Mouse (Mus musculus): ENCODE data around the gene Rhoc. TPM values are rescaled to one million over a fixed set of nuclear protein-coding genes. Genes with fewer than 3 reads are reported as not detected.

Gene Rhoc
- polyA plus RNA-seq, 1 experiment, result 123 TPM

DNA sequence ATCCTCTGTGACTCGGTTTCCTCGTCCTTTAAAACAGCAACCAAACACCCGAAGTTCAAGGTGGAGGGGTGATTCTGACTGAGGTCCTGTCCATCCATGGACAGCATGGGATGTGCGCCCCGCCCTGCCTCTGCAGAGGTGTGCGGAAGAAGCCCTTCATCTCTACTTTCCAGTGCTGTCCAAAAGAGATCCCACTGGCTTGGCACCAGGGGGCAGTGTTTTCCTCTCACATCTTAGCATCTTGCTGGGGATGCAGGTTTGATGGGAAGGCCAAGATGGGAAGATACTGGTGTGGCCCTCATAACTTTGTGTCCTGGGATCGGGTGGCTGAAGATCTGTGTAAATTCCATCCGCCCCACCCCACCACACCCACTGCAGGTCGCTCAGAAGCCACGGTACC, 18.1 kb upstream of the Rhoc start:
- Histone ChIP-seq H3K36me3 (ENCODE audit: control insufficient read depth, insufficient read depth, low read length, poor library complexity, severe bottlenecking) (no peaks in the 10 kb centered on the region), H3K27ac (ENCODE audit: insufficient read depth, low read length) (no peak overlapping the region), H3K4me1 (ENCODE audit: control insufficient read depth, insufficient read depth, low read length) (no peaks in the 10 kb centered on the region), H3K4me3 (ENCODE audit: low read depth, low read length) (no peak overlapping the region), H3K27me3 (ENCODE audit: control insufficient read depth, insufficient read depth, low read length, poor library complexity, severe bottlenecking) (no peaks in the 10 kb centered on the region), H3K9me3 (replicated peaks; ENCODE audit: control insufficient read depth, insufficient read depth, low read length, poor library complexity, severe bottlenecking) (no peaks in the 10 kb centered on the region), H3K9ac (ENCODE audit: low read depth, poor library complexity, severe bottlenecking) (no peak overlapping the region)
- TF ChIP-seq POLR2A (IDR thresholded peaks at IDR 0.05; ENCODE audit: insufficient read depth, low read length) (no peak), EP300 (IDR thresholded peaks at IDR 0.05; ENCODE audit: insufficient read depth, low read depth, low read length) (0 out of 2 replicates have a peak, but pooled peaks have one; percentile 38), CTCF (IDR thresholded peaks at IDR 0.05; ENCODE audit: low read depth, low read length) (peak; percentile 82)

DNA sequence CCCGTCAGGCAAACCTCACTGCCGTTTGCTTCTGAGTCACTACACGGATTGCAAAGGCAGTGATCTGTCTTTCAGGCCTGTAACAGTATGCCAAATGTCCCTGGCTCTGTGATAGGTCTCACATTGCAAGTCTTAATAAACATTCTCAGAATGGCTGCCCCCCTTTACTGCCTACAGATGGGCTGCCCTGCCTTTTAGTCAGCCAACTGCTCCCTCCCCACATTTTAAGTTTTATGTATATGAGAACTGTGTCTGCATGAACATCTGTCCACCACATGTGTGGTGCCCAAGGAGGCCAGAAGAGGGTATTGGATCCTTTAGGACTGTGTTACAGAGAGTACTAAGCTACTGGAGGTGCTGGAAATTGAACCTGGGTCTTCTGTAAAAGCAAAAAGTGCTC, 17.3 kb upstream of the Rhoc start:
- Histone ChIP-seq H3K4me3 (ENCODE audit: low read depth, low read length) (no peak overlapping the region), H3K27me3 (ENCODE audit: control insufficient read depth, insufficient read depth, low read length, poor library complexity, severe bottlenecking) (no peaks in the 10 kb centered on the region), H3K9me3 (replicated peaks; ENCODE audit: control insufficient read depth, insufficient read depth, low read length, poor library complexity, severe bottlenecking) (no peaks in the 10 kb centered on the region), H3K36me3 (ENCODE audit: control insufficient read depth, insufficient read depth, low read length, poor library complexity, severe bottlenecking) (no peaks in the 10 kb centered on the region), H3K9ac (ENCODE audit: low read depth, poor library complexity, severe bottlenecking) (no peak overlapping the region), H3K4me1 (ENCODE audit: control insufficient read depth, insufficient read depth, low read length) (no peaks in the 10 kb centered on the region), H3K27ac (ENCODE audit: insufficient read depth, low read length) (no peak overlapping the region)
- TF ChIP-seq POLR2A (IDR thresholded peaks at IDR 0.05; ENCODE audit: insufficient read depth, low read length) (no peak), CTCF (IDR thresholded peaks at IDR 0.05; ENCODE audit: low read depth, low read length) (no peak)

DNA sequence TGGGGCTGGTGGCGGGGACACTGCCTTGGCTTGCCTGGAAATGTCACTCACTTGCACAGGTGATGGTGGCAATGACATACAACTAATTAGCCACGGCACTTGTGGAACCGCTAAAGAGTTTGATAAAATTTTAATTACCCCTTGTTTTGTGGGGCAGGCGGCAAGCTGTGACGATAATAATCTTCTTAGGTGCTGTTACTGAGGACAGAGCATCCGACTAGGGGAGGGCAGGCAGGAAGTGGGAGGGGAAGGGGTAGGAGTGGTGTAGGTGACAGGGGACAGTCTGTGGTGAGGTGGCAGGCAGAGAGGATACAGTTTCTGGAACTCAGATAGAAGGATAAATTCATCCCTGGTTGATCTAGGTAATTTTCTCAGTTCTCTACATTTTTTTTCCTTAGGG, 16.7 kb upstream of the Rhoc start:
- Histone ChIP-seq H3K27ac (ENCODE audit: insufficient read depth, low read length) (no peak overlapping the region), H3K9me3 (replicated peaks; ENCODE audit: control insufficient read depth, insufficient read depth, low read length, poor library complexity, severe bottlenecking) (no peaks in the 10 kb centered on the region), H3K36me3 (ENCODE audit: control insufficient read depth, insufficient read depth, low read length, poor library complexity, severe bottlenecking) (no peaks in the 10 kb centered on the region), H3K4me3 (ENCODE audit: low read depth, low read length) (no peak overlapping the region), H3K9ac (ENCODE audit: low read depth, poor library complexity, severe bottlenecking) (no peak overlapping the region), H3K27me3 (ENCODE audit: control insufficient read depth, insufficient read depth, low read length, poor library complexity, severe bottlenecking) (no peaks in the 10 kb centered on the region), H3K4me1 (ENCODE audit: control insufficient read depth, insufficient read depth, low read length) (no peaks in the 10 kb centered on the region)
- no peak for TF ChIP-seq POLR2A (IDR thresholded peaks at IDR 0.05; ENCODE audit: insufficient read depth, low read length)
- no peak for TF ChIP-seq EP300 (IDR thresholded peaks at IDR 0.05; ENCODE audit: insufficient read depth, low read depth, low read length)
- no peak for TF ChIP-seq CTCF (IDR thresholded peaks at IDR 0.05; ENCODE audit: low read depth, low read length)

DNA sequence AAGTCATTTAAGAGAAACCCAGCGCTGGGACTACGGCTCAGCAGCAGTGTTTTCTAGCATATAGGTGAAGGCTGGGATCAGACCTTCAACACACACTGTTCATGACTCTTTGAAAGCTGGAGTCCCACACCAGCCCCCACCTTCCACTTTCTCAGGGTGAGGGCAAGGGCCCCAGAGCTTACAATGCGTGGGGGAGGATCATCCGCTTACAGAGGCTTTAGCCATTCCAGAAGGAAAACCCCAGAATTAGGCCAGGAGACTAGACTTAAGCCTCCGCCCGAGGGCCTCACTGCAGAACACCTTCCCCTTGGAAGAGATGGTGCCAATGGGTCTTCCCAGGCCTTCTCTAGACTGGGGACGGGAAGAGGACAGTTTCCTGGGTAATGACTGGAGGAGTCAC, 14.9 kb upstream of the Rhoc start:
- Histone ChIP-seq H3K36me3 (ENCODE audit: control insufficient read depth, insufficient read depth, low read length, poor library complexity, severe bottlenecking) (no peaks in the 10 kb centered on the region), H3K4me1 (ENCODE audit: control insufficient read depth, insufficient read depth, low read length) (no peaks in the 10 kb centered on the region)

DNA sequence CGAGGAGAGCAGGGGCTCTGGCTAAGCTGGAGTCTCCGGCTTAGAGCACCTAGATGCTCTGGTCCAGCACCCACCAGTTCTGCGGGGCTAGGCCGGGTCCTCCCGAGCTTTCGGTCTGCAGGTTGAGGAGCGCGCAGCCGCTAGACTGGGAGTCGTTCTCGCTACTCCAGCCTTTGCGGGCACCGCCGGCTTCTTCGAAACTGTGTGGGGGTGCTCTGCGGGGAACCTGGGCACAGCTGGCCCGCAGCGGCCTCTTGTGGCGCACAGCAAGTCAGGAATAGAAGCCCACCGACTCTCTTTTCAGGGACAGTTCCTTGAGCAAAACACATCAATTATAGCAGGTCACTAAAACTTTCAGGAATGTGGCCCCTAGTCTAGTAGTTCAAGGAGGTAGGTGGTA, 10.8 kb upstream of the Rhoc start:
- Histone ChIP-seq H3K9ac (ENCODE audit: low read depth, poor library complexity, severe bottlenecking) (peak overlapping the region; percentile 55), H3K27ac (ENCODE audit: insufficient read depth, low read length) (no peak overlapping the region), H3K4me1 (ENCODE audit: control insufficient read depth, insufficient read depth, low read length) (no peaks in the 10 kb centered on the region), H3K36me3 (ENCODE audit: control insufficient read depth, insufficient read depth, low read length, poor library complexity, severe bottlenecking) (no peaks in the 10 kb centered on the region), H3K9me3 (replicated peaks; ENCODE audit: control insufficient read depth, insufficient read depth, low read length, poor library complexity, severe bottlenecking) (no peaks in the 10 kb centered on the region), H3K27me3 (ENCODE audit: control insufficient read depth, insufficient read depth, low read length, poor library complexity, severe bottlenecking) (no peaks in the 10 kb centered on the region), H3K4me3 (ENCODE audit: low read depth, low read length) (peak overlapping the region; percentile 56)
- TF ChIP-seq POLR2A (IDR thresholded peaks at IDR 0.05; ENCODE audit: insufficient read depth, low read length) (no peak), CTCF (IDR thresholded peaks at IDR 0.05; ENCODE audit: low read depth, low read length) (peak; percentile 52)

More for the DNA sequence above, 14.9 kb upstream of the Rhoc start:
- Histone ChIP-seq H3K9ac (ENCODE audit: low read depth, poor library complexity, severe bottlenecking) (no peak overlapping the region), H3K9me3 (replicated peaks; ENCODE audit: control insufficient read depth, insufficient read depth, low read length, poor library complexity, severe bottlenecking) (no peaks in the 10 kb centered on the region), H3K27me3 (ENCODE audit: control insufficient read depth, insufficient read depth, low read length, poor library complexity, severe bottlenecking) (no peaks in the 10 kb centered on the region), H3K27ac (ENCODE audit: insufficient read depth, low read length) (no peak overlapping the region), H3K4me3 (ENCODE audit: low read depth, low read length) (no peak overlapping the region)
- TF ChIP-seq POLR2A (IDR thresholded peaks at IDR 0.05; ENCODE audit: insufficient read depth, low read length) (no peak), EP300 (IDR thresholded peaks at IDR 0.05; ENCODE audit: insufficient read depth, low read depth, low read length) (no peak), CTCF (IDR thresholded peaks at IDR 0.05; ENCODE audit: low read depth, low read length) (no peak)

DNA sequence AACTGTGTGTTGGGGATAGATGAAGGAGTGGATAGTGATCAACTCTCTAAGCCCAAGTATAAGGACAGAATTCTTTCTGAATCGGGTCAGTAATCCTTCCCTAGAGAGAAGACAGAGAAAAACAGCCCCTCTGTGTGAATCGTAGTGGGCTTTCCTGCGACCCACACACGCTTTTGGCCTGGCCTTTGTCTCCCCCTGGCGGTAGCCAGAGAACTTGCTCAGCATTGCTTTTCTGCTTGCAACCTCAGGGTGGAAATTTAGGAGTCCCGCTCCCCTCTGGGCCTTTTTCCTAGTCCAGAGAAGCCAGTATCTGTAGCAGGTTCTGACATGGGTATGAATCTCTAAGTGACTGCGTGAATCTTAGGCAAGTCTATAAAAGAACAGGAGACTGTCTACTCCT, 8.2 kb upstream of the Rhoc start:
- Histone ChIP-seq H3K4me3 (ENCODE audit: low read depth, low read length) (no peak overlapping the region), H3K27ac (ENCODE audit: insufficient read depth, low read length) (no peak overlapping the region), H3K36me3 (ENCODE audit: control insufficient read depth, insufficient read depth, low read length, poor library complexity, severe bottlenecking) (no peaks in the 10 kb centered on the region), H3K27me3 (ENCODE audit: control insufficient read depth, insufficient read depth, low read length, poor library complexity, severe bottlenecking) (no peaks in the 10 kb centered on the region), H3K4me1 (ENCODE audit: control insufficient read depth, insufficient read depth, low read length) (peaks cover 5% of the 10 kb centered on the region), H3K9me3 (replicated peaks; ENCODE audit: control insufficient read depth, insufficient read depth, low read length, poor library complexity, severe bottlenecking) (no peaks in the 10 kb centered on the region), H3K9ac (ENCODE audit: low read depth, poor library complexity, severe bottlenecking) (no peak overlapping the region)
- TF ChIP-seq POLR2A (IDR thresholded peaks at IDR 0.05; ENCODE audit: insufficient read depth, low read length) (no peak), CTCF (IDR thresholded peaks at IDR 0.05; ENCODE audit: low read depth, low read length) (peak; percentile 85), EP300 (IDR thresholded peaks at IDR 0.05; ENCODE audit: insufficient read depth, low read depth, low read length) (no peak)

All from ES-Bruce4 (cell line).